Mouse (Mus musculus): ENCODE data around the gene Galnt13. TPM values are rescaled to one million over a fixed set of nuclear protein-coding genes. Genes with fewer than 3 reads are reported as not detected.
"Not testable (repeated sequence)": the region's sequence is repeated elsewhere in the genome, so short reads cannot be mapped to it uniquely, and the experiment has no call there.

Galnt13 gene
- polyA plus RNA-seq, 1 experiment from 2014 or later, result 0.23 TPM

DNA sequence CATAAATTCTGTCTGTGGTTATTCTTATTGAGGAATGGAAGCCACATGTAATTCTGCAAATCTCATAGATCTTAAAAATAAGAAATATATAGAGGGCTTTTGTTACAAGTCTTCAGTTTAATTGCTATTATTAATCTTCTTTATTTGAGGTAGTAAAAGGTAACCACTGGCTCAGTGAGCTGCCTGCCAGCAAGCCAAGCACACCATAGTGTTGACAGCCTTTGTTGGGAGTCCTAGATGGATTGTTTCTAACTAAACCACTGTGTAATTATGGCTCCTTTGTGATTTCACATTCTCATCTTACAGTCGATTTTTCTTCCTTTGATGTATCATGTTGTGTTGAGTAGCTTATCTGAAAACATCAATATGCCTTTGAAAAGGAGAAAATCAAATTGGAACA lies 405.1 kb downstream of the Galnt13 start:
- Histone ChIP-seq H3K4me2 (ENCODE audit: low read depth, low read length) (no peak overlapping the region), H3K9ac (ENCODE audit: low read depth, low read length) (no peak overlapping the region), H3K36me3 (ENCODE audit: control insufficient read depth, insufficient read depth, low read length) (no peaks in the 10 kb centered on the region), H3K4me3 (ENCODE audit: low read length) (no peak overlapping the region), H3K27ac (ENCODE audit: low read length) (no peak overlapping the region), H3K9me3 (ENCODE audit: control insufficient read depth, low read length) (no peaks in the 10 kb centered on the region), H3K4me1 (ENCODE audit: control insufficient read depth, insufficient read depth, low read length) (no peaks in the 10 kb centered on the region), H3K27me3 (replicated peaks; ENCODE audit: control insufficient read depth, insufficient read depth, low read length) (no peaks in the 10 kb centered on the region)
- 44% methylated on average over 1 of the region's 1 CpGs for WGBS
- ATAC-seq, result no peak

DNA sequence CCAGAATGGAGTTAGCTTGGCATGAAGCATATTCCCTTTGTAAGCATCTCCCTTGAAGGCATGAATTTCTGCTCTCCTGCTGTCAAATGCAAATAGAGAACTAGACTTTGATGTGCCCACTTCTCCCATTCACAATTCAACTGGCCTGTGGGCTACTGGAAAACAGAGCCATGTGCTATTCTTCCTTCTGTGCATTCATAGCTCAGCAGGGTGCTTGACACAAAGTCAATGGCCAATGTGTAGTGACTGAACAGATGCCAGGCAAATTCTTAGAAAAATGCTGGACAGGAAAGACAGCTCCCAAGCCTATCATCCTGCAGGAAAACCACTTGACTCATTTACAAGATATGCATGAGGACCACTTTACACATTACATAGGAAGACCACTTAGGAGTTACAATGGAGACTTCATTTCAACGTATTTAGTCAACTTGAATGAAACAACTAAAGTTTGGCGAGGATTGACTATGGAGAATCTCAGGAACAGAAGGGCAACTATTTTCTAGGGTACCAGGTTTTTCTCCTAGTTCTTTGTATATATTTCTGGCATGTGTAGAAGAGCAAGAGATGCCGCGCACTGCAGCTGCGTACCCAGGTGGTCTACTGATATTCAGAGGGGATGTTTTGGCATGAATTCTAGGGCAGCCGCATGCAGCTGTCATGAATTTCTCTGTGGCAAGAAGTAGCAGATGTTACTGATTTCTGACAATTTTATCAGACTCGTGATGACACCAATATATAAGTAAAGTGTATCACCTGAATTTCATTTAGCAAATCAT lies 470.4 kb downstream of the Galnt13 start:
- Histone ChIP-seq H3K27ac (ENCODE audit: low read length) (no peak overlapping the region), H3K4me3 (ENCODE audit: low read length) (no peak overlapping the region), H3K9me3 (ENCODE audit: control insufficient read depth, low read length) (no peaks in the 10 kb centered on the region), H3K9ac (ENCODE audit: low read depth, low read length) (no peak overlapping the region), H3K4me2 (ENCODE audit: low read depth, low read length) (no peak overlapping the region), H3K27me3 (replicated peaks; ENCODE audit: control insufficient read depth, insufficient read depth, low read length) (no peaks in the 10 kb centered on the region), H3K36me3 (ENCODE audit: control insufficient read depth, insufficient read depth, low read length) (no peaks in the 10 kb centered on the region), H3K4me1 (ENCODE audit: control insufficient read depth, insufficient read depth, low read length) (no peaks in the 10 kb centered on the region)
- ATAC-seq, result no peak
- WGBS, result 85% methylated on average over 7 of the region's 7 CpGs

DNA sequence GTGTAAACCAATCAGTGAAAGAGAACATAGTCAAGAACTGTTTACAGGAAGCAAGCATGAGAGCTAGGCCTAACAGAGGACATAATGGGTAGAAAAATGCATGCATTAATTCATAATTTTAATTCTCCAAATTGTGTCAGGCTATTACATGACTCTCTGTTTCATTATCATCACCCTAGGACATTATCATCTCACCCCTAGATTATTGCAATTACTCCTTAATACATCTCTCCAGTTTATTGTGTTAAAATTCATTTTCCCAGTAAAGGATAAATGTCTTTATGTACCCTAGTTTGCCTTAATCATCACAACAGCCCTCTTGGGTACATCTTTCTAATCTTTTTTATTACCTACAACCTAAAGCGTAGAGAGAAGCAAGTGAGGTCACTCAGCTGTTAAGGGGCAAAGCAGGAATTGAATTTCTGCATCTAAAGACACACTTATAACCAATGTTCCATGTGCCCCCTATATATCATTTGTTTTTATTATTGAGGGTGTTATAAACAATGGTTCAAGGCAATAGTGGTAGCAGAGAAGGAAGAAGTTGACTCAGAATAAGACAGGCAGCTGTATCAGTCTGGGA lies 479.1 kb downstream of the Galnt13 start:
- H3K9me3 ChIP-seq (ENCODE audit: control insufficient read depth, low read length), result no peaks in the 10 kb centered on the region
- no peak overlapping the region for H3K27ac ChIP-seq (ENCODE audit: low read length)
- H3K27me3 ChIP-seq (replicated peaks; ENCODE audit: control insufficient read depth, insufficient read depth, low read length), result no peaks in the 10 kb centered on the region
- 81% methylated on average over 1 of the region's 1 CpGs for WGBS
- no peak overlapping the region for H3K9ac ChIP-seq (ENCODE audit: low read depth, low read length)
- H3K36me3 ChIP-seq (ENCODE audit: control insufficient read depth, insufficient read depth, low read length), result no peaks in the 10 kb centered on the region
- no peak overlapping the region for H3K4me3 ChIP-seq (ENCODE audit: low read length)
- no peak overlapping the region for H3K4me2 ChIP-seq (ENCODE audit: low read depth, low read length)
- no peaks in the 10 kb centered on the region for H3K4me1 ChIP-seq (ENCODE audit: control insufficient read depth, insufficient read depth, low read length)
- ATAC-seq, result no peak

DNA sequence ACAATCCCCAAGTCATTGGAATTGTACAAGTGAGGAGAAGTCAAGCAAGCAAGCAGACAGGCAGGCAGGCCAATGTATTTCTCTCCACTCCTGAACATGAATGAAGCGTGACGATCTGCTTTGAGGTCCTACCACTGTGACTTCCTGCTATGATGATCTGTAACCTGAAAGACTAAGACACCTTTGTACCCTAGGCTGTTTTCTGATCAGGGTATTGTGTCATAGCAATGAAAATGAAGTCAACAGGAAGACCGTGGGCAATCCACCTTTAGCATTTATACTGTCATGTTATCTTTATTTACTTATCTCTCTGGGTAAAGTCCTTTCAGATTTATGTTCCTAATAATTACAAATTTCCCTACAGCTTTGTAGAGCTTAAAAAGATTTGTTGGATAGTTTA lies 500.3 kb downstream of the Galnt13 start:
- WGBS, result 73% methylated on average over 3 of the region's 3 CpGs
- Histone ChIP-seq H3K36me3 (ENCODE audit: control insufficient read depth, insufficient read depth, low read length) (no peaks in the 10 kb centered on the region), H3K4me2 (ENCODE audit: low read depth, low read length) (no peak overlapping the region), H3K4me3 (ENCODE audit: low read length) (no peak overlapping the region), H3K9ac (ENCODE audit: low read depth, low read length) (no peak overlapping the region), H3K27me3 (replicated peaks; ENCODE audit: control insufficient read depth, insufficient read depth, low read length) (no peaks in the 10 kb centered on the region), H3K9me3 (ENCODE audit: control insufficient read depth, low read length) (no peaks in the 10 kb centered on the region), H3K27ac (ENCODE audit: low read length) (no peak overlapping the region), H3K4me1 (ENCODE audit: control insufficient read depth, insufficient read depth, low read length) (no peaks in the 10 kb centered on the region)
- peak; percentile 94 for ATAC-seq

GRCm38 (mm10) chr2:54937306-54937705 lies 501.2 kb downstream of the Galnt13 start:
- Histone ChIP-seq H3K27me3 (replicated peaks; ENCODE audit: control insufficient read depth, insufficient read depth, low read length) (no peaks in the 10 kb centered on the region), H3K27ac (ENCODE audit: low read length) (no peak overlapping the region), H3K9ac (ENCODE audit: low read depth, low read length) (no peak overlapping the region), H3K36me3 (ENCODE audit: control insufficient read depth, insufficient read depth, low read length) (no peaks in the 10 kb centered on the region), H3K9me3 (ENCODE audit: control insufficient read depth, low read length) (no peaks in the 10 kb centered on the region), H3K4me1 (ENCODE audit: control insufficient read depth, insufficient read depth, low read length) (no peaks in the 10 kb centered on the region), H3K4me3 (ENCODE audit: low read length) (no peak overlapping the region), H3K4me2 (ENCODE audit: low read depth, low read length) (no peak overlapping the region)
- no peak for ATAC-seq

GRCm38 (mm10) chr2:54938075-54938474 lies 502.0 kb downstream of the Galnt13 start:
- H3K9me3 ChIP-seq (ENCODE audit: control insufficient read depth, low read length), result no peaks in the 10 kb centered on the region
- no peaks in the 10 kb centered on the region for H3K27me3 ChIP-seq (replicated peaks; ENCODE audit: control insufficient read depth, insufficient read depth, low read length)

GRCm38 (mm10) chr2:54943386-54943785 lies 507.3 kb downstream of the Galnt13 start:
- Histone ChIP-seq H3K27me3 (replicated peaks; ENCODE audit: control insufficient read depth, insufficient read depth, low read length) (no peaks in the 10 kb centered on the region), H3K36me3 (ENCODE audit: control insufficient read depth, insufficient read depth, low read length) (no peaks in the 10 kb centered on the region), H3K9me3 (ENCODE audit: control insufficient read depth, low read length) (no peaks in the 10 kb centered on the region), H3K4me2 (ENCODE audit: low read depth, low read length) (no peak overlapping the region), H3K27ac (ENCODE audit: low read length) (no peak overlapping the region), H3K4me3 (ENCODE audit: low read length) (no peak overlapping the region), H3K4me1 (ENCODE audit: control insufficient read depth, insufficient read depth, low read length) (no peaks in the 10 kb centered on the region), H3K9ac (ENCODE audit: low read depth, low read length) (no peak overlapping the region)
- no peak for ATAC-seq
- 84% methylated on average over 1 of the region's 1 CpGs for WGBS

More at GRCm38 (mm10) chr2:54938075-54938474, 502.0 kb downstream of the Galnt13 start:
- ATAC-seq, result peak; percentile 80
- H3K9ac ChIP-seq (ENCODE audit: low read depth, low read length), result no peak overlapping the region
- no peak overlapping the region for H3K4me3 ChIP-seq (ENCODE audit: low read length)
- no peaks in the 10 kb centered on the region for H3K36me3 ChIP-seq (ENCODE audit: control insufficient read depth, insufficient read depth, low read length)
- H3K4me2 ChIP-seq (ENCODE audit: low read depth, low read length), result no peak overlapping the region
- no peak overlapping the region for H3K27ac ChIP-seq (ENCODE audit: low read length)
- H3K4me1 ChIP-seq (ENCODE audit: control insufficient read depth, insufficient read depth, low read length), result no peaks in the 10 kb centered on the region

DNA sequence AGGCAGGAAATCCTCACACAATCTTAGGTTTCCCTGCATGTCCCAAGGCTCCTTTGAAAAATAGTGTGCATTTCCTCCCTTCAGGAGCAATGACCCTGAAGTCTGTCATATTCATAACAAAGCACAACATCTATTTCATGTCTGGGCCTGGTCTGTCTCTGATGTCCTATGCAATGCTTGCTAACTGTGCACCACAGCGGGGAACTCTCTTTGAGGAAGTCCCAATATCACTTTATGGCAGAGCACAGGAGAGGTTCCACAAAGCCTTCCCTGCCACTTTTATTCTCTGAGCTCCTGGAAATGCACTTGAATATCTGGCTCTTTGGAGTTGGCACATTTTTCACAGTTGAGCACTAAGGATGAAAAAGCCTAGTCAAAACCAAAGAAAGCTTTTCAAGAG lies 547.7 kb downstream of the Galnt13 start:
- 81% methylated on average over 1 of the region's 1 CpGs for WGBS
- ATAC-seq, result no peak
- Histone ChIP-seq H3K9me3 (ENCODE audit: control insufficient read depth, low read length) (no peaks in the 10 kb centered on the region), H3K27ac (ENCODE audit: low read length) (no peak overlapping the region), H3K4me2 (ENCODE audit: low read depth, low read length) (no peak overlapping the region), H3K4me1 (ENCODE audit: control insufficient read depth, insufficient read depth, low read length) (no peaks in the 10 kb centered on the region), H3K4me3 (ENCODE audit: low read length) (no peak overlapping the region), H3K9ac (ENCODE audit: low read depth, low read length) (no peak overlapping the region), H3K27me3 (replicated peaks; ENCODE audit: control insufficient read depth, insufficient read depth, low read length) (no peaks in the 10 kb centered on the region), H3K36me3 (ENCODE audit: control insufficient read depth, insufficient read depth, low read length) (no peaks in the 10 kb centered on the region)

DNA sequence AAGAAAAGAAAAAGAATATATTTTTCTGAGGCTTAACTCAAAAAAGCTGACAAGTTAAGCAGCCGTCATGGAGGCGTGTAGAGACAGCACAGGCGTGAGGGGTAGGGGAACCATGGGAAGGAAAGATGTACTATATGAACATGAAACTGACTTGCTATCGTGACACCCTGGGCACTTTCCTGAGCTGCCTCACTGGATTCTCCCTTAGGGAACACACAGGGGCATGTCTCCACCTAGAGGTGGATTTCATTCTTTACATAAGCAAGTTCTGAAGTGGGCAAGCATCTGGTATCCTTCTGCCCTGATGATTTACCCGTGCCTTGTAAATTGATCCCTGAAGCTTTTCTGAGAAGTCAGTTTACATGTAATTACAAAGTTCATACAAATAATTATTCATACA lies 586.4 kb downstream of the Galnt13 start:
- not testable (repeated sequence) for H3K36me3 ChIP-seq (ENCODE audit: control insufficient read depth, insufficient read depth, low read length); H3K27ac ChIP-seq (ENCODE audit: low read length); H3K4me2 ChIP-seq (ENCODE audit: low read depth, low read length); H3K9me3 ChIP-seq (ENCODE audit: control insufficient read depth, low read length); H3K9ac ChIP-seq (ENCODE audit: low read depth, low read length); H3K4me3 ChIP-seq (ENCODE audit: low read length); H3K27me3 ChIP-seq (replicated peaks; ENCODE audit: control insufficient read depth, insufficient read depth, low read length); H3K4me1 ChIP-seq (ENCODE audit: control insufficient read depth, insufficient read depth, low read length)
- no CpG with 5 or more reads among the region's 5 CpGs for WGBS
- peak; percentile 48; the same call in 1 of the 2 replicates for ATAC-seq

- Histone ChIP-seq H3K4me1 (ENCODE audit: control insufficient read depth, insufficient read depth, low read length) (no peaks in the 10 kb centered on the region), H3K27me3 (replicated peaks; ENCODE audit: control insufficient read depth, insufficient read depth, low read length) (no peaks in the 10 kb centered on the region), H3K4me2 (ENCODE audit: low read depth, low read length) (no peak overlapping the region), H3K36me3 (ENCODE audit: control insufficient read depth, insufficient read depth, low read length) (no peaks in the 10 kb centered on the region), H3K9me3 (ENCODE audit: control insufficient read depth, low read length) (no peaks in the 10 kb centered on the region), H3K9ac (ENCODE audit: low read depth, low read length) (no peak overlapping the region), H3K27ac (ENCODE audit: low read length) (no peak overlapping the region), H3K4me3 (ENCODE audit: low read length) (no peak overlapping the region)
- WGBS, result 61% methylated on average over 3 of the region's 3 CpGs
- ATAC-seq, result no peak
Observed at GRCm38 (mm10) chr2:55034610-55035009, 598.5 kb downstream of the Galnt13 start.

Measured in intestine, embryonic 16.5 days (tissue).